Mouse (Mus musculus): ENCODE measurements around the gene Olfr434. TPM values are rescaled to one million over a fixed set of nuclear protein-coding genes. Genes with fewer than 3 reads are reported as not detected.

The Olfr434 gene
- polyA plus RNA-seq, 1 experiment from 2014 or later: not detected

DNA sequence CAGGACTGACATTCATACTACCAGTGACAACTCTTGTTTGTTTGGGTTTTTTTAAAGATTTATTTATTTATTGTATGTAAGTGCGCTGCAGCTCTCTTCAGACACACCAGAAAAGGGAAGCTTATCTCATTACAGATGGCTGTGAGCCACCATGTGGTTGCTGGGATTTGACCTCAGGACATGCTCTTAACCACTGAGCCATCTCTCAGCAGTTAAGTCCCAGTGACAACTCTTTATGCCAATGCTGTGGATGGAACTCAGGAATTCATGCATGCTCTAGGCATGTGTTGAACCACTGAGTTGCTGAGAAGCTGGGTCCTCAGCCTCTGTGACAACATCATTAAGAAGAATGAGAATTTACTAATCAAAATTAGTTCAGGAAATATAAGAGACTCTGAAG is 40.2 kb downstream of the Olfr434 start:
- Histone ChIP-seq H3K4me3 (no peak overlapping the region), H3K4me2 (no peak overlapping the region), H3K4me1 (no peaks in the 10 kb centered on the region), H3K27me3 (replicated peaks) (no peaks in the 10 kb centered on the region), H3K36me3 (replicated peaks) (no peaks in the 10 kb centered on the region), H3K9me3 (no peaks in the 10 kb centered on the region), H3K27ac (no peak overlapping the region), H3K9ac (no peak overlapping the region)
- whole genome bisulfite sequencing: 93% methylated on average over 1 of the region's 1 CpGs
- no peak for ATAC-seq (replicated peaks)

DNA sequence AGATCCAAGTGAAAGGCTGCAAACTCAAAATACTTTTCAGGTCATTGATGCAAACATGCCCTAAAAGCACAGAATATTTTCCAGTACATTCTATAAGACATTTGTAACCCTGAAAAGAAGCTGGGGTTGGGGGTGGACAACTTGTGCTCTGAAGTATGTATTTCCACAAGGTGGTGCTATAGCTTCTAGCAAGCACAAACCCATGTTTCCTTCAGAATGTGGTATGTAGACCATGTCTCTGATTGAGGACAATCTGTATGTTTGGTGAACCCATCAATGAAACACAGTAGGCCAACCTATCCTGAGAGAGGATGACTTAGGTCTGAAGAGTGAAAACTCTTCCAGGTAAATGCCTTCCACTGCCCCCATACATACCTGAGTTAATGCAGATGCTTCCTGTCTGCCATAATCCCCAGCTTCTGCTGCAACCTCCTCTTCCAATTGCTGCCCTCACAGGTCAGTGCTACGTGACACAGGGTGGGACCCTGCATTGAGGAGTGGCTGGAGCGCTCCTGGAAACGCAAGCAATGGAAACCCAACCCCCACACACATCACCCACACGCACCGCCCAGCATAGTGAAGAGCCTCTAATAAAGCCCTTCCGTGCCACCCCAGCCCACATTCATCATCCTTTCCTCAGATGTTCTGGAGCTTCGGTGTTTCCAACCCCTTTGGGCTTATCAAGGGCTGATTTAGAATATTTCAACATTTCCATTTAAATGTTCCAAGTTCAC is 41.5 kb downstream of the Olfr434 start:
- Histone ChIP-seq H3K27me3 (replicated peaks) (no peaks in the 10 kb centered on the region), H3K4me1 (no peaks in the 10 kb centered on the region), H3K36me3 (replicated peaks) (no peaks in the 10 kb centered on the region), H3K27ac (no peak overlapping the region), H3K9ac (no peak overlapping the region), H3K9me3 (no peaks in the 10 kb centered on the region), H3K4me3 (no peak overlapping the region), H3K4me2 (no peak overlapping the region)
- no peak for ATAC-seq (replicated peaks)
- WGBS: 65% methylated on average over 7 of the region's 7 CpGs

DNA sequence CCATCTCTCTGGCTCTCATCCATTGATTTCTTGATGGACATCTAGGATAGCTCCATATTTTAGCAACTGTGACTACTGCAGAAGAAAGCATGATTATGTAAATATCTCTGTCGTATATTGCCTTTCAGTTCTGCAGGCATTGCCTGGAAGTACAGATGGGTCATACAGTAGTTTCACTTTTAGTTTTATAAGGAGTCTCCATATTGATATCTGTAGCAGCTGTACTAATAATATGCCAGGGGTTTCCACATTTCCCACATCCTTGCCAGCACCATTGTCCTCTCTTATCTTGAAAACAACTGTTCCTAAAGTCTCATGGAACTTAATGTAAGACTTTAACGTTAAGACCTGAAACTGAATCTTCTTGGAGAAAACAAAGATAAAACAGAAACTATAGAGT is 47.9 kb downstream of the Olfr434 start:
- H3K4me1 ChIP-seq: peaks cover 7% of the 10 kb centered on the region
- H3K9me3 ChIP-seq: no peaks in the 10 kb centered on the region
- H3K36me3 ChIP-seq (replicated peaks): no peaks in the 10 kb centered on the region
- H3K4me2 ChIP-seq: no peak overlapping the region
- peaks cover 9% of the 10 kb centered on the region for H3K27me3 ChIP-seq (replicated peaks)
- no peak overlapping the region for H3K4me3 ChIP-seq
- WGBS: 80% methylated on average over 2 of the region's 2 CpGs
- H3K27ac ChIP-seq: no peak overlapping the region
- H3K9ac ChIP-seq: no peak overlapping the region
- ATAC-seq (replicated peaks): no peak

DNA sequence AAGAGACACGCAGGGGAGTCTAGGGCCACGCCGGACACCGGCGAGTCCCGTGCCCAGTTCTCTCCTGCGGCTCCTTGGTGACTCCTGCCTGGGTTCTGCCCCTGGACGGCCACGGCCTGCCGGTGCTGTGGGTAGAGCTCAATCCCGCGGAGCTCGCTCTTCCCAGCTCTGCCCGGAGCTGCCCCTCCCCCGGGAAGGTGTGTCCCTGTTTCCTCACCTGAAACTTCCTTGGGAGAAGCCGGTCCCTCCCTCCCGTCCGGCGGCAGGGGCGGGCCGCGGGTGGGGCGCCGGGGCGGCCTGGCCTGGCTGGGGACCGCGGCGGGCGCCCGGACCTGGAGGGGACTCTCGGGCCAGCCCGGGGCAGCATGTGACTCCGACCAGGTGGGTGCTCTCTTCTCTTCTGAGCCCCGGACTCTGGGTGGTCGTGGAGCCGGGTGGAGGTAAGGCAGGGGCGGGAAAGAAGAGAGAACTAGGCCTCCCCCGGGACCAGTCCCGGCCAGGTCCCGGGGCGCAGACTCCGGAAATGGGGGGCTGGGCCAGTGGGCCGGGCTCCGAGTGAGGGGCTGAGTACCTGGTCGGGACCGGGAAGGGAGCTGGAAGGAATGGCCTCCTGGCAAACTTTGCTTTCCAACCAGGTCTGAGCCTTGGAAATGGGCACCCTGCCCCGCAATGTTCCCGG is 52.7 kb downstream of the Olfr434 start, which contains the start of gene Arhgef5:
Gene Arhgef5, plus strand, starts transcription at position 220 of the 679 bp plus-strand sequence.
- H3K4me1 ChIP-seq: peaks cover 9% of the 10 kb centered on the region
- H3K27ac ChIP-seq: no peak within 1 kb of the TSS
- peak within 1 kb of the TSS; percentile 86 for H3K4me2 ChIP-seq
- H3K4me3 ChIP-seq: peak within 1 kb of the TSS; percentile 45
- ATAC-seq (replicated peaks): peak; percentile 90
- under 1% methylated on average over 47 of the region's 48 CpGs for WGBS
- H3K9ac ChIP-seq: peak within 1 kb of the TSS; percentile 29
- peaks cover 21% of the 10 kb centered on the region for H3K27me3 ChIP-seq (replicated peaks)
- no peaks in the 10 kb centered on the region for H3K36me3 ChIP-seq (replicated peaks)
- no peaks in the 10 kb centered on the region for H3K9me3 ChIP-seq

DNA sequence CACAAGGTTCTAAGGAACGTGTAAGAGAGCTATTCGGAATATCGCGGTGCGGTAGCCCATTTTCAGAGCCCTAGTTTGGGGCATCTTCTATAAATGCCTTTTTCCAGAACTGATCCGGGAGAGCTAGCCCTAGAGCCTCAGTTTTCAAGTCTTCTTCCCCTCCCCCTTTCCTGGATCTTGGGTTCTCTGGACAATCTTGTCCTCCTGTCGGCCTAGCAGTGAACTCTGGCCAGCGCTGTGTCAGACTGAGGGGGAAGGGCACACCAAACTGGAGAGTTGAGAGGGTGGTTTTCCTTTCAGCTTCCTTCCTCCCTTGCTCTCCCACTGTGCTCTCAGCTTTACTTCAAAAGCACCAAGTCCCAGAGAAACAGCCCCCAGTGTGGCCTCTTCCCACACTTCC is 53.5 kb downstream of the Olfr434 start:
- H3K9me3 ChIP-seq: no peaks in the 10 kb centered on the region
- H3K4me3 ChIP-seq: peak overlapping the region; percentile 45; the same call in 1 of the 2 replicates
- ATAC-seq (replicated peaks): 0 out of 2 replicates have a peak, but pooled peaks have one; percentile 38
- 9% methylated on average over 8 of the region's 8 CpGs for WGBS
- H3K27me3 ChIP-seq (replicated peaks): peaks cover 21% of the 10 kb centered on the region
- H3K4me1 ChIP-seq: peaks cover 9% of the 10 kb centered on the region
- H3K9ac ChIP-seq: no peak overlapping the region
- peak overlapping the region; percentile 86 for H3K4me2 ChIP-seq
- H3K36me3 ChIP-seq (replicated peaks): no peaks in the 10 kb centered on the region
- no peak overlapping the region for H3K27ac ChIP-seq

Other genes starting within 250 kb of the Olfr434 start
- gene Olfr441, start 106.7 kb upstream of the Olfr434 start, polyA plus RNA-seq (2015; fragmentation: Nextera tagmentation; extraction: Ambion mirVana): not detected in 2 replicates
- gene Olfr237-ps1, start 66.5 kb upstream of the Olfr434 start, polyA plus RNA-seq (2015; fragmentation: Nextera tagmentation; extraction: Ambion mirVana): not detected in 2 replicates
- not detected in 2 replicates for gene Olfr437, start 49.7 kb upstream of the Olfr434 start, polyA plus RNA-seq (2015; fragmentation: Nextera tagmentation; extraction: Ambion mirVana)
- gene Olfr13, start 40.9 kb upstream of the Olfr434 start, polyA plus RNA-seq (2015; fragmentation: Nextera tagmentation; extraction: Ambion mirVana): not detected in 2 replicates
- not detected in 2 replicates for gene Olfr435, start 15.9 kb upstream of the Olfr434 start, polyA plus RNA-seq (2015; fragmentation: Nextera tagmentation; extraction: Ambion mirVana)
- not detected in 2 replicates for gene Olfr47, start 18.5 kb downstream of the Olfr434 start, polyA plus RNA-seq (2015; fragmentation: Nextera tagmentation; extraction: Ambion mirVana)
- 2.5 and 3.0 TPM in 2 replicates for gene Arhgef5, start 52.6 kb downstream of the Olfr434 start, polyA plus RNA-seq (2015; fragmentation: Nextera tagmentation; extraction: Ambion mirVana)
- gene Nobox, start 96.5 kb downstream of the Olfr434 start, polyA plus RNA-seq (2015; fragmentation: Nextera tagmentation; extraction: Ambion mirVana): not detected in 2 replicates

All from midbrain, embryonic 15.5 days (tissue).